Mouse (Mus musculus): ENCODE measurements around the gene Cep295.

DNA sequence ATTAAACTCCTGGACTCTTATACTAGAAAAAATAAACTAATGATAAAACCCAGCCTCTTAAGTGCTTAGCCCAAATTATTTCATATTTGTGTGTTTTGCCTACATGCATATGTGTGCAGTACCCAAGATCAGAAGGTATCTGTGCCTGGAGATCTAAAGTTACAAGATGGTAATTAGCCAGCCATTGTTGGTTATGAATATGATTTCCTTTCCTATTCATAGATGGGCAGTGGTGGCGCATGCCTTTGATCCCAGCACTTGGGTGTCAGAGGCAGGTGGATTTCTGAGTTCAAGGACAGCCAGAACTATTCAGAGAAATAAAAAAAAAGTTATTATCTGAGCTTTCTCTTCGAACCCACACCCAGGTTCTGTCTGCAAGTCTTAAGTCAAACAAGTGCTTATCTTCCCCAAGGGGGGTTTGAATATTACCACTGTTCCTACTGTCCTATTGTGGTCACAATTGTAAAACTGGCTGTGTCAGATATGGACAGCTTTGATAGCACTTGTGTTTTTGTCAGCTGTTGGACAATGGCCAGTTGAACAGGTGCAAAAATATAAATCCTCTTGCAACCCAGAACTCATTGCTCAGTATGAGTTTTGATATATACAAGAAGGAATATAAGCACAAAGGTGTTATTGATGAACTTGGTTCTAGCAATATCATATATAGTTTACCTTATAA lies 45.4 kb downstream of the Cep295 start:
- no peak for TF ChIP-seq POLR2A (IDR thresholded peaks at IDR 0.05; ENCODE audit: low read depth, low read length)
- TF ChIP-seq CTCF (IDR thresholded peaks at IDR 0.05; ENCODE audit: extremely low read depth, insufficient read depth, insufficient read length, insufficient replicate concordance), result no peak
